Mouse (Mus musculus): Measurements from ENCODE around the gene Cacfd1.

- no peak for TF ChIP-seq CTCF (IDR thresholded peaks at IDR 0.05)
- no peak for TF ChIP-seq EP300 (IDR thresholded peaks at IDR 0.05)
Measured at GRCm38 (mm10) chr2:27059187-27059586, 49.5 kb downstream of the Cacfd1 start.

Measured in lung, postnatal 0 days (tissue).